Mouse (Mus musculus) heart, embryonic 10.5 days (tissue): ENCODE results near the gene Lztr1. TPM values are rescaled to one million over a fixed set of nuclear protein-coding genes. Genes with fewer than 3 reads are reported as not detected.

ENCODE experiments used
- DNase-seq: peaks from one replicate; pipeline ENCODE4 v3.0.0-alpha.2; 2017; ENCODE audit warnings: low spot score
- H3K27ac ChIP-seq: fragments of 300-500 bp; sonication (generic); 2 replicates; pipeline ENCODE4 v1.5.1; 2016; ENCODE audit warnings: mild to moderate bottlenecking
- H3K27me3 ChIP-seq: fragments of 300-500 bp; sonication (generic); 2 replicates; pipeline ENCODE4 v1.6.1; 2016; ENCODE audit warnings: mild to moderate bottlenecking; ENCODE audit not compliant: poor library complexity, insufficient read depth, severe bottlenecking
- H3K36me3 ChIP-seq: fragments of 300-500 bp; sonication (generic); 2 replicates; pipeline ENCODE4 v1.6.1; 2016; ENCODE audit warnings: mild to moderate bottlenecking, moderate library complexity
- H3K4me1 ChIP-seq: fragments of 300-500 bp; sonication (generic); 2 replicates; pipeline ENCODE4 v1.6.1; 2016; ENCODE audit warnings: mild to moderate bottlenecking
- H3K4me3 ChIP-seq: fragments of 300-500 bp; sonication (generic); 2 replicates; pipeline ENCODE4 v1.5.1; 2016; ENCODE audit warnings: mild to moderate bottlenecking, moderate library complexity
- H3K9me3 ChIP-seq: fragments of 300-500 bp; sonication (generic); 2 replicates; pipeline ENCODE4 v1.6.1; 2016; ENCODE audit warnings: mild to moderate bottlenecking, moderate library complexity
- WGBS: fragments of 180-500 bp; shearing (Covaris S2); methylation state at CpG from one replicate; pipeline ENCODE4 v1.1.7; 2016; 5-methylcytosine and 5-hydroxymethylcytosine counted together
- polyA plus RNA-seq: library from polyadenylated mRNA; unstranded; fragments of >200 nt; fragmentation: Nextera tagmentation; extraction: Ambion mirVana; gene quantifications from 2 replicates; pipeline ENCODE4 v1.2.1, GENCODE M21; 2016

Lztr1 gene
- polyA plus RNA-seq: 60.0 and 69.8 TPM in 2 replicates

DNA sequence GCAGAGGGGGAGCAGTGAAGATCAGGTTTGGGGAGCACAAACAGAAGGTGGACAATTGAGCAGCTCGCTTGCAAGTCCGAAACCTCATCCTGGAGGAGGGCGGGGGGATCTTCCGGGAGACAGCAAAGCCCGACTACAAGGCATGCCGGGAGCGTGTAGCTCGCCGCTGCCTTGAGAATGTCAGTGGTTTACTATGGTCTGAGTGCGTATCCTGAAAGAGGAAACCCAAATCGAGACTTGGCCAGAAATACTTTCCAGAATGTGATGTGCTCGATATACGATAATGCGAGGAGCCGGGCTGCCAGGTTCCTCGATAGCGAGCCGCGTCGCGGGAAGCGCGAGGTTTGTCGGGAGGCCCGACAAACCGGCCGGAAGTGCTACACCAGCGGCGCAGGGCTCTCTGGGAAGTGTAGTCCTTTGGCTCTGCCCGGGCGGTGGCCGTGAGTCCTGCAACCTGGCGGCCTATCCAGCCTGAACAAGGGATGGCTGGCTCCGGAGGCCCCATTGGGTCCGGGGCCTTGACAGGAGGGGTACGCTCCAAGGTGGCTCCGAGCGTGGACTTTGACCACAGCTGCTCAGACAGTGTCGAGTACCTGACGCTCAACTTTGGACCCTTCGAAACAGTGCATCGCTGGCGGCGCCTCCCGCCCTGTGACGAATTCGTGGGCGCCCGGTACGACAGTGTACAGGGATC, at the start of gene Lztr1:
Lztr1 (plus strand) TSS at position 143 of the 694 bp plus-strand sequence.
- H3K4me3 ChIP-seq: peak within 1 kb of the TSS; percentile 86
- peak; percentile 97 for DNase-seq
- peaks cover 27% of the 10 kb centered on the region for H3K36me3 ChIP-seq
- H3K9me3 ChIP-seq: no peaks in the 10 kb centered on the region
- H3K27ac ChIP-seq: peak within 1 kb of the TSS; percentile 95
- WGBS: under 1% methylated on average over 50 of the region's 50 CpGs
- peaks cover 15% of the 10 kb centered on the region; the same call in 1 of the 2 replicates for H3K27me3 ChIP-seq
- H3K4me1 ChIP-seq: peaks cover 13% of the 10 kb centered on the region

DNA sequence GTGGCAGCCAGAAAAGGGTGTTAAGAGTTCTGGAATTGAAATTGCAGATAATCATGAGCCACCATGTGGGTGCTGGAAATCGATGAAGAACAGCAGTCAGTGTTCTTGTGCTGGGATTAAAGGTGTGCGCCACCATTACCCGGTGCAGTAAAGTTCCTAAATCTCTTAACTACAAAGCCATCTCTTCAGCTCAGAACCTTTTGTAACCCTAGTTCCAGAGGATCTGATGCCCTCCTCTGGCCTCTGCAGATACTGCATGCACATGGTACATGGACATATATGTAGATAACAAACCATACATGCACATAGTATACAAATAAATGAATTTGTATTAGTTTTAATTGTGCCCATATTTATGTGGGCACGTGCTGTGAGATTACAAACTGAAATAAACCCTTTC, 48.2 kb upstream of the Lztr1 start:
- Histone ChIP-seq H3K27me3 (no peaks in the 10 kb centered on the region), H3K4me3 (no peak overlapping the region), H3K4me1 (peaks cover 5% of the 10 kb centered on the region), H3K27ac (no peak overlapping the region), H3K9me3 (no peaks in the 10 kb centered on the region), H3K36me3 (peaks cover 53% of the 10 kb centered on the region)
- 91% methylated on average over 4 of the region's 4 CpGs for WGBS
- DNase-seq: no peak

DNA sequence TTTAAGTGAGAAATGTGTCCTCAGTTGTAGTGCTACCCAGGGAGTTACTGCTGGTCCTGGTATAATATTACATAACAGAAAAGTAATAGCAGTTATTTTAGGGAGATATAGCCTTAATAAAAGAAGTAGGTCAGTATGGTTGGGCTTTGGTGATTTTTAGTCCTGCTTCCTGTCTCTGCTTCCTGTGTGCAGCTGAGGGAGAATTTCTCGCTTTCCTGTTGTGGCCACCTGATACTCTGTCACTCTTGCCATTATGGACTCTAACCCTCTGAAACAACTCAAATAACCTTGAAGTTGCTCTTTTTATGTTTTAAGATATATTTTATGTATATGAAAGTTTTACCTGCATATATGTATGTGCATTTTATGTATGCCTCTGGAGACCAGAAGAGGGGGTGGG, 46.9 kb upstream of the Lztr1 start:
- WGBS: 90% methylated on average over 1 of the region's 1 CpGs
- Histone ChIP-seq H3K9me3 (no peaks in the 10 kb centered on the region), H3K4me1 (0 out of 2 replicates have a peak, but pooled peaks cover 3% of the 10 kb centered on the region), H3K27me3 (no peaks in the 10 kb centered on the region), H3K36me3 (peaks cover 43% of the 10 kb centered on the region), H3K27ac (no peak overlapping the region), H3K4me3 (no peak overlapping the region)
- no peak for DNase-seq

DNA sequence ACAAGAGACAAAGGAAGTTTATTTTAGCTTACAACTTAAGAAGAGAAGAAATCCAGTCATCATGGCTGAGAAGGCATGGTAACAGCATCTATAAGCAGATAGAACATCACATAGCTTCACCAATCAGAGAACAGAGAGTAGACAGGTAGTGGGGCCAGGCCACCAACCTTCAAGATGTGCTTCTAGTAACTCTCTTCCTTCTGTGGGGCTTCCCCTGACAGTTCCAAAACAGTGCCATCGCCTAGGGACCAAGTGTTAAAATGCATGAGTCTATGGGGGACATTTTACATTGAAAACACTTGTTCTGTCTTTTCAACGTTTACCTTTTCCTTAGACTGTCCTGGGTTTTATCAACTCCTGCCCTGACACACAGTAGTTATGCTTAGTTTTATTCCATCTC, 45.3 kb upstream of the Lztr1 start:
- WGBS: 78% methylated on average over 2 of the region's 2 CpGs
- Histone ChIP-seq H3K36me3 (peaks cover 31% of the 10 kb centered on the region), H3K27ac (no peak overlapping the region), H3K27me3 (no peaks in the 10 kb centered on the region), H3K4me1 (0 out of 2 replicates have a peak, but pooled peaks cover 3% of the 10 kb centered on the region), H3K9me3 (no peaks in the 10 kb centered on the region), H3K4me3 (no peak overlapping the region)
- DNase-seq: no peak

DNA sequence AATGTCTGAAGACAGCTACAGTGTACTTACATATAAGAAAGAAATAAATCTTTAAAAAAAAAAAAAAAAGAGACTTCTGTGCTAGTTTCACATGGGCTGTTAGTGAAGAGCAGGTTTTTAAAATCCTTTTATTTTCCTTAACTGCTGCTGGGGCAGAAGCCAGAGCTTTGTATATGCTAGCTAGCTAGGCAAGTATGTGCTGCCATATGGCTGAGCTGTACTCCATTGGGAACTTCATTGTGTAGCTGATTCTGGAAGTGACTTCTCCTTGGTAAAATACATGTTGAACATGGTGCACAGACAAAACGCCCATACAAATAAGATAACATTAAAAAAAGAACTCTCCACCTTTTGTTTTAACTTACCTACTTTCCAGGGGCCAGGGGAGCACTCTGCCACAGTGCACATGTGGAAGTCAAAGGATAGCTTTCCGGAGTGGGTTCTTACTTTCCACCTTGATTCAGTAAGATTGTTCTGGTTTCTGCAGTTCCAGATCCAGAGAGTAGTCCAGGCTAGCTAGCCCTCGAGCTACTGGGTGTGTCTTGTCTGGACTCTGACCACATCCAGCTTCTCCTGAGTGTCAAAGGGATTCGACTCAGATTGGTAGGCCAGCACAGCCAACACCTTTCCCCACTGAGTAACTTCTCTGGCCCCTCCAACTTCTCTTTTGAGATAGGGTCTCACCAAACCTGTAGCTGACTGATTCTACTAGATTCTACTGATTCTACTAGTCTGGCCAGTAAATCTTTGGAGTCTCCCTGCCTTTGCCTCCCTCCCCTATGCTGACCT, 41.4 kb upstream of the Lztr1 start:
- DNase-seq: no peak
- Histone ChIP-seq H3K4me1 (0 out of 2 replicates have a peak, but pooled peaks cover 3% of the 10 kb centered on the region), H3K4me3 (no peak overlapping the region), H3K36me3 (peaks cover 44% of the 10 kb centered on the region), H3K27ac (no peak overlapping the region), H3K27me3 (no peaks in the 10 kb centered on the region), H3K9me3 (no peaks in the 10 kb centered on the region)
- WGBS: 82% methylated on average over 4 of the region's 4 CpGs

DNA sequence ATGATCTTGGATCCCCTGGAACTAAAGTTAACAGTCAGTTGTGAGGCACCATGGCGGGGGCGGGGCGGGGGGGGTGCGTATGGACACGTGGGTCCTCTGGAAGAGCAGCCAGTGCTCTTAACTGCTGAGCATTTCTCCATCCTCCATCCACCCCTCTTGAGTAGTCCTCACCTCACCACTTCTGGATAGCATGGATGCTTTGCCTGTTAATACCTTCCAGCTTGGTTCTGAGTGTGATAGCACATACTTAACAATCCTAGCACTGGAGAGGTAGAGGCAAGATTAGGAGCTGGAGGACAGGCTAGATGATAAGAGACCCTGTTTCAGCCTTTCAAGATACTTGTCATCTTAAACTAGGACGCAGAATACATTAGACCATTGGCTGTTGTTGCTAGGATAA, 36.0 kb upstream of the Lztr1 start:
- Histone ChIP-seq H3K27me3 (no peaks in the 10 kb centered on the region), H3K27ac (no peak overlapping the region), H3K36me3 (peaks cover 59% of the 10 kb centered on the region), H3K9me3 (no peaks in the 10 kb centered on the region), H3K4me3 (no peak overlapping the region), H3K4me1 (0 out of 2 replicates have a peak, but pooled peaks cover 5% of the 10 kb centered on the region)
- no peak for DNase-seq
- WGBS: 72% methylated on average over 6 of the region's 6 CpGs

DNA sequence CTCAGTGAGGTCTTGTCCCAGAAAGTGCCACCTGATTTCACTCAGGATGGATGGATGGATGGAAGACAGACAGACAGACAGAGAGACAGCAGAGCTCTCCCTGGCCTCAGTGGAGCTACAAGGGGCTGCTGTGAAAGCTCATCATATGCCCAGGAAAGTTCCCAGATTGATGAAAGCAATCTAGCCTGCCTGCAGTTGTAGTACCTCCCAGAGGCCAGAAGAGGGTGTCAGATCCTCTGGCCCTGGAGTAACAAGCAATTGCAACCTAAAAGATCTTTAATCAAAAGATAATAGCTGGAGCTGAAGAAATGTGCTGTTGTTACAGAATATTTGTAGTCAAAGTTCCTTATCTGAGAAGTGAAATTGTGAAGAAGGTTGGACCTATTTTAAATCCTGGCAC, 34.4 kb upstream of the Lztr1 start:
- Histone ChIP-seq H3K27me3 (no peaks in the 10 kb centered on the region), H3K27ac (no peak overlapping the region), H3K36me3 (peaks cover 60% of the 10 kb centered on the region), H3K4me1 (0 out of 2 replicates have a peak, but pooled peaks cover 5% of the 10 kb centered on the region), H3K9me3 (no peaks in the 10 kb centered on the region), H3K4me3 (no peak overlapping the region)
- no peak for DNase-seq

DNA sequence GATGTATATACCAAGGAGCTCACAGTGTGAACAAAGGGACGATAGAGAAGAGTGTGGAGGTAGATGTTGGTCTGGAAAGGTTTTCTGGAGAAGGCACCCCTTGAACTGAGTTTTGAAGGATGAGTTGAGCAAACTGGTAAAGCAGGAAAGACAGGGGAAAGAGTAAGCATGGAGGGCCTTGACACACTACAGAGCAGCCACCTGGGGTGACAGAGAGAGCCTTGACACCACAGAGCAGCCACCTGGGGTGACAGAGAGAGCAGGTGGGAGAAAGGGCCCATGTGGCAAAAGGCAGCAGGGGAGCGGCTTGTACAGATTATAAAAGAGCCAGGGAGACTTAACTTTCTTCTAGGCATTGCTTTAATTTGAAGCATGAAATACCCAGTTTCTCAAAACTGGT, 33.7 kb upstream of the Lztr1 start:
- H3K27me3 ChIP-seq: no peaks in the 10 kb centered on the region
- peaks cover 53% of the 10 kb centered on the region for H3K36me3 ChIP-seq
- H3K9me3 ChIP-seq: no peaks in the 10 kb centered on the region
- 0 out of 2 replicates have a peak, but pooled peaks cover 5% of the 10 kb centered on the region for H3K4me1 ChIP-seq
- H3K4me3 ChIP-seq: no peak overlapping the region
- 78% methylated on average over 2 of the region's 2 CpGs for WGBS
- DNase-seq: no peak
- H3K27ac ChIP-seq: no peak overlapping the region

DNA sequence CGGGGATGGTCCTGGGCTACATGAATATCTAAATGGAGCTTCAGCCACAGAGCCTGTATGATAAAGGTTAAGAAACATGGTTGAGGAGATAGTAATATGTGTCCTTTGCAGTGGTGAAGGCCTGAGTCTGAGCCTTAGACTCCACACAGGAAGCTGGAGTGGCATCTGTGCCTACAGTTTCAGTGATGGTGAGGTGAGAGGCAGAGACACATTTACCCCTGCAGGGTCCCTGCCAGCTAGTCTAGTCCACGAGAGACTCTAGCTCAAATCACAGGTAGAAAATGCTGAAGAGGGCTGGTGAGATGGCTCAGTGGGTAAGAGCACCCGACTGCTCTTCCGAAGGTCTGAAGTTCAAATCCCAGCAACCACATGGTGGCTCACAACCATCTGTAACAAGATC, 33.2 kb upstream of the Lztr1 start:
- no peak for DNase-seq
- H3K4me1 ChIP-seq: 0 out of 2 replicates have a peak, but pooled peaks cover 5% of the 10 kb centered on the region
- no peak overlapping the region for H3K27ac ChIP-seq
- H3K36me3 ChIP-seq: peaks cover 48% of the 10 kb centered on the region
- no peak overlapping the region for H3K4me3 ChIP-seq
- no peaks in the 10 kb centered on the region for H3K27me3 ChIP-seq
- no peaks in the 10 kb centered on the region for H3K9me3 ChIP-seq
- WGBS: 92% methylated on average over 4 of the region's 4 CpGs

DNA sequence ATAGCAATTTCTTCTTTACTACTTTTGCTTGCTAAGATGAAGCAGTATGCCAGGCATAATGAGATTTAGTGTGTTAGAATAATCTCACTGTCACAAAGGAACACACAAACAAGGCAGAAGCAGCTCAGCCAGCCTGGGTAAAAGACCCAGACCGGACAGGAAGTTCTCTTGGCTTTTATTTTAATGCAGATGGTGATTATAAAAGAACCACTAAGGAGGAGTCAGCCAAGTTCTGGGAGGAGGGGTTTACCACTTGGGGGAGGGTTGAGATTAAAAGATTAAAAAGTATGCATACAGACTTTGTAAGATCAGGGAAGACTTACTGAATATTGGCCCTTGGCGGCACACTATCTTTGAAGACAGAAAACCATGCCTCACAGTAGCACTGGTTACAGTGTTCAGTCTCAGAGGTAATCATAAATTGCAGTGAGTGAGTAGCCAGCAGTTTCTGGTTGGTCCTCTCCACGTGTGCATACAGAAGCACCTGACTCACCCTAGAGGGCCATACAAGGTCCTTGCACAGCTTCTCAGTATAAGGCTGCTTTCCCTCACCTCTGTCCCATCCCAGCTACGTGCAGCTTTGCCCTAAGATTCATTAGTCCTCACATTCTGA, 30.1 kb upstream of the Lztr1 start:
- H3K9me3 ChIP-seq: no peaks in the 10 kb centered on the region
- no peaks in the 10 kb centered on the region for H3K4me1 ChIP-seq
- H3K27ac ChIP-seq: no peak overlapping the region
- WGBS: 83% methylated on average over 4 of the region's 4 CpGs
- no peak overlapping the region for H3K4me3 ChIP-seq
- no peak for DNase-seq
- H3K27me3 ChIP-seq: no peaks in the 10 kb centered on the region
- H3K36me3 ChIP-seq: peaks cover 31% of the 10 kb centered on the region

DNA sequence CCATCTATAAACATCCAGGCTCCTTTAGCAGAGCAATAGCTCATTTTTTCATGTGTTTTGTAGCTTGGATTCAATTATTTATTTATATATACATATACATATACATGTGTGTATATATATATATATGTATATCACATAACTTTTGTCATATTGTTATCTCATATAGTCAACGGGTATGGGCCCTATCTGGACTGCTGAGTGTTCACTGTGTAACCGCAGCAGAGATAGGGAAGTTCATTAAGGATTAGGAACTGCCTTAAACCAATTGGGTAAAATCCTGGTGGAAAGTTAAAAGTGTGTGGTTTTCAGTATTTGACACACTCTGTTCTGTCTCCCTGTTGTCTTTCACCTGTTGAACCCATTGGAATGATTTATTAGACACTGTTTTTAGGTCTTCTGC, 27.0 kb upstream of the Lztr1 start:
- no peak for DNase-seq
- H3K4me3 ChIP-seq: no peak overlapping the region
- no peak overlapping the region for H3K27ac ChIP-seq
- peaks cover 44% of the 10 kb centered on the region for H3K36me3 ChIP-seq
- H3K4me1 ChIP-seq: peaks cover 9% of the 10 kb centered on the region
- H3K27me3 ChIP-seq: no peaks in the 10 kb centered on the region
- H3K9me3 ChIP-seq: no peaks in the 10 kb centered on the region
- WGBS: 80% methylated on average over 2 of the region's 2 CpGs

DNA sequence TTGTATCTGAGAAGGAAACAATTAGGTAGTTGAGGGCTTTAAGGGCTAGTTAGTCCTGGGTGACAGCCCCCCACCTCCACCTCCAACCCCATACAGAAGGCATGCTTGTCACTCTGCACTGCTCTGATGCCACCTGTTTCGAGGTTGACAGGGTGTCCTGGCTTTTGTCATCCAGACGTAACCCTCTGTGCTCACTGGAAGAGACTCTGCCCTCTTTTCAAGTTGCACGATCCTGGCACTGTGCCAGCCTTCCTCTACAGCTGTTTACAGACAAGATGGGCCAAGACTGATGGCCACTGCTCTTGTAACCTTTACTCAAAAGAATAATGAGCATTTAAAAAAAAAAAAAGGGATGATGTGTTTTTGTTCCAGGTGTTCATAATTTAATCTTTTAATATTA, 22.0 kb upstream of the Lztr1 start:
- Histone ChIP-seq H3K36me3 (peaks cover 48% of the 10 kb centered on the region), H3K4me1 (peaks cover 27% of the 10 kb centered on the region), H3K9me3 (no peaks in the 10 kb centered on the region), H3K4me3 (no peak overlapping the region), H3K27me3 (peaks cover 21% of the 10 kb centered on the region), H3K27ac (no peak overlapping the region)
- WGBS: 27% methylated on average over 3 of the region's 3 CpGs
- no peak for DNase-seq
